Mouse (Mus musculus) MEL (cell line): ENCODE measurements around the gene Nepro. TPM values are rescaled to one million over a fixed set of nuclear protein-coding genes. Genes with fewer than 3 reads are reported as not detected.

Experiments
- DNase-seq: peaks from one replicate; pipeline ENCODE4 v3.0.0; 2011; ENCODE audit warnings: low read depth, low spot score
- H3K27ac ChIP-seq: 2 replicates; pipeline ENCODE4 v1.5.1; 2012; ENCODE audit warnings: low read depth, mild to moderate bottlenecking, control low read depth, low read length, moderate library complexity; ENCODE audit not compliant: control insufficient read depth
- H3K27me3 ChIP-seq, 2 experiments: fragments of 150-350 bp in 1 of 2; sonication (generic) in 1 of 2; 2 replicates each; pipeline ENCODE4 v1.6.1; 2012; ENCODE audit warnings: low read length in 2 of 2, mild to moderate bottlenecking in 2 of 2, improper control_type of control experiment in 1 of 2, moderate library complexity in 1 of 2; ENCODE audit not compliant: insufficient read depth in 2 of 2, control insufficient read depth in 1 of 2
- H3K36me3 ChIP-seq, 2 experiments: 2 replicates each; pipeline ENCODE4 v1.6.1; 2012 to 2014; ENCODE audit warnings: low read length in 2 of 2, improper control_type of control experiment in 1 of 2, inconsistent platforms in 1 of 2, mild to moderate bottlenecking in 1 of 2; ENCODE audit not compliant: insufficient read depth in 2 of 2, control insufficient read depth in 1 of 2
- H3K4me1 ChIP-seq, 2 experiments: fragments of 150-350 bp in 1 of 2; sonication (generic) in 1 of 2; 2 replicates each; pipeline ENCODE4 v1.6.1; 2012; ENCODE audit warnings: low read length in 2 of 2, improper control_type of control experiment in 1 of 2, mild to moderate bottlenecking in 1 of 2; ENCODE audit not compliant: insufficient read depth in 2 of 2, control insufficient read depth in 1 of 2
- H3K4me3 ChIP-seq, 2 experiments: fragments of 150-350 bp in 1 of 2; sonication (generic) in 1 of 2; 2 replicates each; pipeline ENCODE4 v1.5.1; 2012; ENCODE audit warnings: low read depth in 2 of 2, low read length in 2 of 2, mild to moderate bottlenecking in 2 of 2, moderate library complexity in 2 of 2, control low read depth in 1 of 2, improper control_type of control experiment in 1 of 2; ENCODE audit not compliant: control insufficient read depth in 1 of 2, insufficient read depth in 1 of 2
- H3K79me2 ChIP-seq: 2 replicates; pipeline ENCODE4 v1.6.1; 2012; ENCODE audit warnings: mild to moderate bottlenecking, low read length, moderate library complexity; ENCODE audit not compliant: control insufficient read depth, poor library complexity, insufficient read depth
- H3K9ac ChIP-seq: 2 replicates; pipeline ENCODE4 v1.6.1; 2012; ENCODE audit warnings: low read depth, mild to moderate bottlenecking, control low read depth, low read length, moderate library complexity; ENCODE audit not compliant: control insufficient read depth, poor library complexity, severe bottlenecking
- H3K9me3 ChIP-seq: fragments of 150-350 bp; sonication (generic); replicated peaks from 2 replicates; pipeline ENCODE4 v1.6.1; 2012; ENCODE audit warnings: mild to moderate bottlenecking, low read length, improper control_type of control experiment, moderate library complexity; ENCODE audit not compliant: insufficient read depth
- CHD1 ChIP-seq: IDR thresholded peaks from 2 replicates; pipeline ENCODE4 v1.6.1; 2012; ENCODE audit warnings: low read depth, mild to moderate bottlenecking, inconsistent platforms, low read length, improper control_type of control experiment
- CTCF ChIP-seq, 3 experiments: IDR thresholded peaks in 2 of 3; conservative IDR thresholded peaks in 1 of 3; 2 replicates each; pipeline ENCODE4 v1.5.1; 2011 to 2012; ENCODE audit warnings: low read length in 3 of 3, low read depth in 2 of 3, mild to moderate bottlenecking in 2 of 3, improper control_type of control experiment in 1 of 3, inconsistent platforms in 1 of 3, mixed read lengths in 1 of 3, moderate library complexity in 1 of 3; ENCODE audit not compliant: control insufficient read depth in 1 of 3, insufficient read depth in 1 of 3, poor library complexity in 1 of 3, severe bottlenecking in 1 of 3
- E2F4 ChIP-seq: IDR thresholded peaks from 2 replicates; pipeline ENCODE4 v1.6.1; 2011; ENCODE audit warnings: low read depth, low read length, improper control_type of control experiment, borderline replicate concordance
- ELF1 ChIP-seq: IDR thresholded peaks from 2 replicates; pipeline ENCODE4 v1.6.1; 2014; ENCODE audit warnings: low read depth, mild to moderate bottlenecking, inconsistent platforms, low read length, improper control_type of control experiment, moderate library complexity
- EP300 ChIP-seq, 2 experiments: IDR thresholded peaks; 2 replicates each; pipeline ENCODE4 v1.6.1; 2011; ENCODE audit warnings: improper control_type of control experiment in 2 of 2, low read length in 2 of 2, low read depth in 1 of 2, mild to moderate bottlenecking in 1 of 2
- ETS1 ChIP-seq: IDR thresholded peaks from 2 replicates; pipeline ENCODE4 v1.6.1; 2012; ENCODE audit warnings: low read depth, mild to moderate bottlenecking, inconsistent platforms, low read length, improper control_type of control experiment, moderate library complexity
- GATA1 ChIP-seq: IDR thresholded peaks from 2 replicates; pipeline ENCODE4 v1.6.1; 2011; ENCODE audit warnings: low read depth, low read length, improper control_type of control experiment
- JUND ChIP-seq: IDR thresholded peaks from 2 replicates; pipeline ENCODE4 v1.6.1; 2011; ENCODE audit warnings: low read depth, mild to moderate bottlenecking, improper control_type of control experiment, low read length
- MAFK ChIP-seq: IDR thresholded peaks from 2 replicates; pipeline ENCODE4 v1.6.1; 2011; ENCODE audit warnings: low read depth, mild to moderate bottlenecking, low read length, improper control_type of control experiment, borderline replicate concordance
- MAX ChIP-seq: IDR thresholded peaks from 2 replicates; pipeline ENCODE4 v1.6.1; 2011; ENCODE audit warnings: low read length, improper control_type of control experiment
- MEF2A ChIP-seq: IDR thresholded peaks from 2 replicates; pipeline ENCODE4 v1.6.1; 2014; ENCODE audit warnings: low read depth, mild to moderate bottlenecking, inconsistent platforms, low read length, improper control_type of control experiment; ENCODE audit not compliant: poor library complexity, insufficient replicate concordance, severe bottlenecking; ENCODE audit errors: extremely low read depth
- MXI1 ChIP-seq: IDR thresholded peaks from 2 replicates; pipeline ENCODE4 v1.6.1; 2011; ENCODE audit warnings: mild to moderate bottlenecking, low read depth, low read length, improper control_type of control experiment
- MYB ChIP-seq: IDR thresholded peaks from 2 replicates; pipeline ENCODE4 v1.6.1; 2011; ENCODE audit warnings: mild to moderate bottlenecking, low read depth, low read length, improper control_type of control experiment
- MYC ChIP-seq: IDR thresholded peaks from 2 replicates; pipeline ENCODE4 v1.6.1; 2011; ENCODE audit warnings: low read depth, mild to moderate bottlenecking, low read length, improper control_type of control experiment, moderate library complexity
- NELFE ChIP-seq: IDR thresholded peaks from 2 replicates; pipeline ENCODE4 v1.6.1; 2011; ENCODE audit warnings: low read depth, low read length, improper control_type of control experiment
- NRF1 ChIP-seq: IDR thresholded peaks from 2 replicates; pipeline ENCODE4 v1.6.1; 2014; ENCODE audit warnings: low read depth, mild to moderate bottlenecking, inconsistent platforms, low read length, improper control_type of control experiment, moderate library complexity; ENCODE audit not compliant: poor library complexity, insufficient read depth, severe bottlenecking
- POLR2A ChIP-seq, 2 experiments: IDR thresholded peaks; 2 replicates each; pipeline ENCODE4 v1.6.1; 2011 to 2012; ENCODE audit warnings: low read length in 2 of 2, mild to moderate bottlenecking in 2 of 2, control low read depth in 1 of 2, improper control_type of control experiment in 1 of 2, low read depth in 1 of 2, moderate library complexity in 1 of 2; ENCODE audit not compliant: control insufficient read depth in 1 of 2, insufficient read depth in 1 of 2, poor library complexity in 1 of 2
- POLR2AphosphoS2 ChIP-seq: IDR thresholded peaks from 2 replicates; pipeline ENCODE4 v1.6.1; 2011; ENCODE audit warnings: low read length, improper control_type of control experiment
- POLR2AphosphoS5 ChIP-seq: IDR thresholded peaks from 2 replicates; pipeline ENCODE4 v1.6.1; 2012; ENCODE audit warnings: low read depth, borderline replicate concordance, mild to moderate bottlenecking, inconsistent platforms, low read length, moderate library complexity, mixed read lengths
- RCOR1 ChIP-seq: IDR thresholded peaks from 2 replicates; pipeline ENCODE4 v1.6.1; 2012; ENCODE audit warnings: low read depth, mild to moderate bottlenecking, inconsistent platforms, low read length, improper control_type of control experiment
- SIN3A ChIP-seq: IDR thresholded peaks from 2 replicates; pipeline ENCODE4 v1.6.1; 2012; ENCODE audit warnings: low read length, improper control_type of control experiment, inconsistent platforms
- SMC3 ChIP-seq: IDR thresholded peaks from 2 replicates; pipeline ENCODE4 v1.6.1; 2011; ENCODE audit warnings: low read depth, low read length, improper control_type of control experiment
- TAL1 ChIP-seq: IDR thresholded peaks from 2 replicates; pipeline ENCODE4 v1.6.1; 2012; ENCODE audit warnings: mild to moderate bottlenecking, inconsistent platforms, low read length, moderate library complexity, mixed read lengths
- TBP ChIP-seq: IDR thresholded peaks from 2 replicates; pipeline ENCODE4 v1.8.0; 2011; ENCODE audit warnings: low read depth, low read length, improper control_type of control experiment
- TCF12 ChIP-seq: IDR thresholded peaks from 2 replicates; pipeline ENCODE4 v1.6.1; 2014; ENCODE audit warnings: low read depth, mild to moderate bottlenecking, inconsistent platforms, low read length, improper control_type of control experiment, moderate library complexity
- USF1 ChIP-seq: IDR thresholded peaks from 2 replicates; pipeline ENCODE4 v1.6.1; 2014; ENCODE audit warnings: low read depth, mild to moderate bottlenecking, inconsistent platforms, low read length, improper control_type of control experiment, moderate library complexity
- USF2 ChIP-seq, 2 experiments: IDR thresholded peaks; 2 replicates each; pipeline ENCODE4 v1.6.1; 2011 to 2012; ENCODE audit warnings: improper control_type of control experiment in 2 of 2, low read length in 2 of 2, borderline replicate concordance in 1 of 2, inconsistent platforms in 1 of 2, low read depth in 1 of 2, mild to moderate bottlenecking in 1 of 2; ENCODE audit not compliant: insufficient read depth in 1 of 2
- ZC3H11A ChIP-seq: IDR thresholded peaks from 2 replicates; pipeline ENCODE4 v1.6.1; 2012; ENCODE audit warnings: low read depth, mild to moderate bottlenecking, inconsistent platforms, low read length, improper control_type of control experiment
- ZKSCAN1 ChIP-seq: IDR thresholded peaks from 2 replicates; pipeline ENCODE4 v1.6.1; 2012; ENCODE audit warnings: low read depth, mild to moderate bottlenecking, inconsistent platforms, low read length, improper control_type of control experiment, moderate library complexity
- ZMIZ1 ChIP-seq: IDR thresholded peaks from 2 replicates; pipeline ENCODE4 v1.6.1; 2012; ENCODE audit warnings: low read depth, mild to moderate bottlenecking, inconsistent platforms, low read length, improper control_type of control experiment, moderate library complexity
- ZNF384 ChIP-seq: IDR thresholded peaks from 2 replicates; pipeline ENCODE4 v1.6.1; 2012; ENCODE audit warnings: low read depth, mild to moderate bottlenecking, inconsistent platforms, low read length, improper control_type of control experiment
- polyA plus RNA-seq, 2 experiments: library from polyadenylated mRNA; stranded (reverse) in 1 of 2; unstranded in 1 of 2; fragments of >175 nt in 1 of 2; fragments of >200 nt in 1 of 2; gene quantifications; 2 replicates each; pipeline versions ENCODE4 v1.2.1 to v1.2.4; 2012; ENCODE audit warnings: low replicate concordance in 2 of 2, low read depth in 1 of 2; ENCODE audit not compliant: insufficient read length in 2 of 2, insufficient read depth in 1 of 2, missing spikeins in 1 of 2
- total RNA-seq: library from RNA; depleted of rRNA; stranded (reverse); fragments of 300-350 nt; gene quantifications from 2 replicates; pipeline ENCODE4 v1.2.3, GENCODE M21; 2012

The Nepro gene
- total and polyA plus RNA-seq, 3 experiments: 8.8 to 20.8 TPM; not detected in 1

DNA sequence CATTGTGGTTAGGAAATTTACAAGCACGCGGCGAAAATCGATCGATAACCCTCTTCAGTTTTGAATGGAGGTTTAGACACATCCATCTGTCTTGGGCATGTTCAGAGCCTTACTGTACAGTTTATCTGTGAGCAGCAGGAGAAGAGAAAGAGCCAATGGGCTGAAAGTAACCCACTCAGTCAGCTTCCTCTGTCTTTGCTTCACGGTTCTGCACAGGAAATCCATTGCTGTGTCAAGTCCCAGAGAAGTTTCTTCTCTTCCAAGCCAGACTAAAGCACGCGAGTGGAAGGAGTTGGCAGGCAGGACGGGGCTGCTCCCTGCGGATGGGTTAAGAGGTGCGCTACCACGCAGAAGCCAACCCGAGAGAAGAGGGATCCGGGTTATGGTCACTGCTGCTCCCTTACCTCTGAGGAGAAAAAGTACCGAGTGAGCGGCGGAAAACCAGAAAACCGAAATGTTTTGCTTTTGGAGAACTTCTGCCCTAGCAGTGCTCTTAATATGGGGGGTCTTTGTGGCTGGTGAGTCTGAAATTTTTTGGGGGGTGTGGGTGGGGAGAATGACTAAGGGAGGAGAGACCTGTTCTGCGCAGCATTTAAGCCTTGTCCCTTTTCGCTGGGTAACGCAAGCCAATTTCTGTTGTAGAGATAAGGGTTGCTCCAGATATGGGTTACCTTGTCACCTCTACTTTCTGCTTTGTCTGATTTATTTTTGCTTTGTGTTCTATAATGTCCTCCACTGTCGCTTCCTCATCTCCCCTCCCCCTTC lies 41.6 kb downstream of the Nepro start, which contains the start of gene Cd200r1:
TSS of gene Cd200r1 (plus strand) at position 182 of the 765 bp plus-strand sequence.
- Histone ChIP-seq H3K4me3 (peak within 1 kb of the TSS; percentile 63 to 67), H3K27ac (peak within 1 kb of the TSS; percentile 64), H3K79me2 (no peaks in the 10 kb centered on the region), H3K36me3 (peaks cover 0 to 17% of the 10 kb centered on the region in 2 experiments; a peak in 2 of 4 replicates), H3K27me3 (no peaks in the 10 kb centered on the region), H3K4me1 (peaks cover 0 to 7% of the 10 kb centered on the region in 2 experiments; a peak in 2 of 4 replicates), H3K9me3 (no peaks in the 10 kb centered on the region), H3K9ac (peak within 1 kb of the TSS; percentile 62)
- peak; percentile 84 for DNase-seq
- no peak for TF ChIP-seq CTCF (IDR thresholded peaks at IDR 0.05 in 2 of 3, conservative IDR thresholded peaks at IDR 0.05 in 1 of 3; ENCODE audit: control insufficient read depth in 1 of 3, insufficient read depth in 1 of 3, low read depth in 2 of 3, low read length in 3 of 3, poor library complexity in 1 of 3, severe bottlenecking in 1 of 3)
- TF ChIP-seq ZC3H11A: no peak
- no peak; the same call in 1 of the 2 replicates for TF ChIP-seq RCOR1
- no peak for TF ChIP-seq JUND
- peak; percentile 43 for TF ChIP-seq MXI1
- TF ChIP-seq ZNF384: no peak
- TF ChIP-seq GATA1: peak; percentile 70
- TF ChIP-seq TCF12: no peak; the same call in 1 of the 2 replicates
- no peak for TF ChIP-seq ZMIZ1
- TF ChIP-seq ETS1: 0 out of 2 replicates have a peak, but pooled peaks have one; percentile 10
- no peak for TF ChIP-seq ZKSCAN1
- 0 out of 2 replicates have a peak, but pooled peaks have one; percentile 14 for TF ChIP-seq MYC
- no peak for TF ChIP-seq ELF1
- no peak for TF ChIP-seq POLR2AphosphoS5
- 0 out of 2 replicates have a peak, but pooled peaks have one; percentile 17 for TF ChIP-seq NRF1
- TF ChIP-seq E2F4: no peak
- TF ChIP-seq POLR2A (IDR thresholded peaks at IDR 0.05; ENCODE audit: control insufficient read depth in 1 of 2, insufficient read depth in 1 of 2, low read depth in 1 of 2, low read length in 2 of 2, poor library complexity in 1 of 2): peak in 1 of 2 experiments; percentile 49; a peak in 1 of 4 replicates
- TF ChIP-seq TAL1: peak; percentile 67
- TF ChIP-seq MAFK: no peak
- TF ChIP-seq TBP: peak; percentile 77
- no peak for TF ChIP-seq MAX
- no peak for TF ChIP-seq CHD1
- no peak for TF ChIP-seq NELFE
- no peak for TF ChIP-seq USF1
- peak; percentile 70 for TF ChIP-seq SIN3A
- TF ChIP-seq USF2 (IDR thresholded peaks at IDR 0.05; ENCODE audit: borderline replicate concordance in 1 of 2, insufficient read depth in 1 of 2, low read depth in 1 of 2, low read length in 2 of 2): no peak
- peak; percentile 31 to 57 for TF ChIP-seq EP300 (IDR thresholded peaks at IDR 0.05; ENCODE audit: low read depth in 1 of 2, low read length in 2 of 2)
- TF ChIP-seq MEF2A: no peak
- TF ChIP-seq MYB: no peak
- 0 out of 2 replicates have a peak, but pooled peaks have one; percentile 13 for TF ChIP-seq SMC3
- TF ChIP-seq POLR2AphosphoS2: no peak
